Mouse (Mus musculus) layer of hippocampus, postnatal 25 days (tissue): ENCODE measurements at regions not wholly inside any gene's neighbourhood (a gene's known extent, or its start where the extent isn't known, plus 50 kb on each side); places are given as distances from the start of the nearest gene placed in this dataset.

Experiments used
- DNase-seq, 2 experiments: peaks; one replicate each; pipeline ENCODE4 v3.0.0; 2022; ENCODE audit warnings: mixed read lengths in 2 of 2, low spot score in 1 of 2; ENCODE audit errors: extremely low spot score in 1 of 2

- DNase-seq, result no peak
Measured at GRCm38 (mm10) chr2:179290394-179290793, 151.8 kb upstream of the Cdh4 start.

DNA sequence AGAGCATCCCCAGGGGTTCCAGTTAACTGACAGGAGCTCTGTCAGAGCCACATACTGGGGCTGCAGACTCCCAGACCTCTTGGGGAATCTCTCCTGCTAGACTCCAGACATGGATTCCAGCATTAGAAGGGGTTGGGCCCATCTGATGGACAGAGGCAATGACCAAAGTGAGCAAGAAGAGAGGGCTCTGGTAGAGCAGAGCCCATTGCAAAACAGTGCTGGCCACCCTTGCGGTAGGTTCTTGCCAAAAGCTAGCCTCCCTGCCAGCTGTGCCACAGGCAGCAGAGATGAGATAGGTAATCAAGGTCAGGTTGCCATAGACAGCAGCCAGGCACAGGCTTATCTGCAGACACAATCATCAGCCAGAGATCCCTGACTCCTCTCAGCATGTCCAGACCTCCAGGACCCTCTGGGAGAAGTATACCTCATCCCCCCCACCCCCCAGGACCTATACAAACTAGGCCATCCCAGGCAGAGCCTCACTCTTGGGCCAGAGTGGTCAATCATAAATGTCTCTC, 151.1 kb upstream of the Cdh4 start:
- DNase-seq, result no peak

- no peak for DNase-seq
Measured at GRCm38 (mm10) chr2:179291958-179292357, 150.3 kb upstream of the Cdh4 start.

DNA sequence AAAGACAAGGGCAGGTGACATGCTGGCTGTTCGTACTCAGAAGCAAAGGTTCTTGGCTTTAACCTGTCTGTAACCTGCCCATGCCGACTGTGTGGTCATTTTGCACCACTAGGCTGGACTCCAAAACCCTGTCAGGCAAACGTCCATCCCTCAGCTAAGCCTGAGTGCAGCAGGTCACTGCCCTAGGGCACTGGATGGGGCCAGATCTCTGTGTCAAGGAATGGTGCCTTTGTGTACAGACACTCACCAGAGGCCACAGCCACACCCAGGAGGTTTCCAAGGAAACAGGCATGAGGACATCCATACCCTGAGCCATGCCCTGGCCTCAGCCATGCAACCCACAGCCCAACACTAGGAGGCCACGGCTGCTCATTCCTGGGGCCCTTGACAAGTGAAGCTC, 149.7 kb upstream of the Cdh4 start:
- no peak for DNase-seq

- DNase-seq, result no peak
Measured at GRCm38 (mm10) chr2:179293114-179293513, 149.1 kb upstream of the Cdh4 start.

DNA sequence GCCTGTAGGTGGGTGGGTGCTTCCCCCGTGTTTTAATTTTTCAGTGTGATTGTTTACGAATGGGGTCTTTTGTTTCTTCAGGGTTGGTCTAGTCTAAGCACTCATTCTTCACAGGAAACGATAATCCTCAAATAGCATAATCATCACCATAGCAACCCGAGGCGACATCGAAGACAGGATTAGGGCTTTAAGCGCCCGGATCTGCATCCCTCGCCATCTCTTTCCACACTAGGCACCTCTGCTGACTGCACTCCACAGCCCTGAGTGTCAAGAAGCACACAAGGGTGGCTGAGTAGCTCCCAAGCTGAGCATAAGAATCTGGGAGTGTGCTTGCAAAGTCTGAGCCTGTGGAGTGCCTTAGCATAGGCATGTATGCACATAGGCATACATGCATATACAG, 145.2 kb upstream of the Cdh4 start:
- no peak for DNase-seq

- DNase-seq, result no peak
Measured at GRCm38 (mm10) chr2:179303765-179304164, 138.5 kb upstream of the Cdh4 start.

DNA sequence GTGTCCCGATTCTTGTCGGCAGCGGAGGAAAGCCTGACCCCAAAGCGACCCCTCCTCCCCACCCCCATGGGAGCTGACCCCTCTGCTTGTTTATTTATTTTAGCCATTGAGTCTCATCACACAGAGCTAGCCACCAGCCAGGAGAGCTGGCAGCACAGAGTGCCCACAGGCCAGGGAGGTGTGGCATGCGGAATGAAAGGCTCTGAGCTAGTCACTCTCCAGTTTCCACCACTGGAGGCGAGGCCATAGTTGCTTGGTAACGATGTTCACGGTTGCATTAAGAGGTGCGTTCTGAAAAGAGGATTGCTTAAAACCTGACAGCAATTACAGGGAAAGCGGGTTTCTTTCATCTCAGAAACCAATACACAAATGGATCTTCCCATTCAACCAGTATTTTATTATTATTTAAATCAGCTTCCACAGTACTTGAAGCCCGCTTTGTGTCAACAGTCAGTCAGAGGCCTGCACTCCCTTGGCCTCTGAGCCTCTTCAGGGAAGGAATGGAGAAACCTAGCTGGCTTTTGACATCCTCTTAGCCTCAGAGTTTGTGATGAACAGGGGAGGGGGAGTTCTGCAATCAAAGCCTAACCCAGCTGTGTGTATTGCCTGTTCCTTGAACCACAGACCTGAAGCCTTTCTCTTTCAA, 134.8 kb upstream of the Cdh4 start:
- DNase-seq, result no peak

- no peak for DNase-seq
Measured at GRCm38 (mm10) chr2:179307932-179308303, 134.3 kb upstream of the Cdh4 start.

- DNase-seq, result no peak
Measured at GRCm38 (mm10) chr2:179318046-179318445, 124.2 kb upstream of the Cdh4 start.

GRCm38 (mm10) chr2:179325242-179325641, 117.0 kb upstream of the Cdh4 start:
- DNase-seq, result no peak

DNA sequence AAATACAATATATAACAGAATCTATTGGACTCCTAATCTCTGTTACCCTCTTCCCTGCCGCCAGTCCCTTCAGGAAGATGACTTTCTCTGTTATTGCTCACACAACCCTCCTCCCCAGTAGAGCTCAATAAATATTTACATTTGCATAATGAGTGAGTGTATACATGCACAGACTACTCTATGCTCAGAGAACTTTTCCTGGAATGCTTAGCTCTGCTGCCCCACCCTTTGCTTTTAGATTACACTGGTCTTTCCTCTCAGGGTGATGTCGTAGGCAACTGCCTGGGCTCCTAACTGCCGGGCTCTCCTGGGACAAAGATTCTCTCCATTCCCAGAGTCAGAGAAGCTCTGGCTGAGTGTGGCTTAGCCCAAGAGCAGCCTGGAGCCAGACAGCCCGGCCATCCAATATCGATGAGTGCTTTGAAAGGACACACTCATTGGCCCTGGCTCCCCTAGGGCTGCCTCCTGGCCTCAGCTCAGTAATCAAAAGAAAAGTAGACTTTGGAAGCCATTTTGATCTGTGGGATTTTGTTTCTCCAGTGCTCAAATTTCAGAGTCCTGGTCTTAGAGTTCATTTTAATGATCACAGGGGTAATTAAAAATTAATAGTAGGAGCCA, 109.2 kb upstream of the Cdh4 start:
- no peak for DNase-seq

DNA sequence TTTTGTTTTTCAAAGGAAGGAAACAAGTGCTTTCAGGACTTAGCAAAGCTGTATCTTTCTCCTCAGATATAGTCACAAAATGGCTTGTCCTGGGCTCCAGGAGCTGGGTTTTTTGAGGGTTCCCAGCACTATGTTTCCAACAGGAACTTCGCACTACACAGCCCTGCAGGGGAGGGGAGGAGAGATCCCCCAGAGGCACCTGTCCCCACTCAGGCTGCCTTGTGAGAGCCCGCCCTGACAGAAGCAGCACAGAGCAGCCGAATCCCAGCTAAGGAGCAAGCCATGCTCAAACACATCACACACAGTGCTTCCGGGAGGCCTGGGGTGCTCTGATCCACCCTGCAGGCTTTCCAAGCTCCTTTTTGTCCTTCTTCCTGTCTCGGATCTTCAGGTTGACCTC, 108.6 kb upstream of the Cdh4 start:
- no peak for DNase-seq

GRCm38 (mm10) chr2:179336235-179336634, 106.0 kb upstream of the Cdh4 start:
- peak in 1 of 2 experiments; percentile 6 for DNase-seq

DNA sequence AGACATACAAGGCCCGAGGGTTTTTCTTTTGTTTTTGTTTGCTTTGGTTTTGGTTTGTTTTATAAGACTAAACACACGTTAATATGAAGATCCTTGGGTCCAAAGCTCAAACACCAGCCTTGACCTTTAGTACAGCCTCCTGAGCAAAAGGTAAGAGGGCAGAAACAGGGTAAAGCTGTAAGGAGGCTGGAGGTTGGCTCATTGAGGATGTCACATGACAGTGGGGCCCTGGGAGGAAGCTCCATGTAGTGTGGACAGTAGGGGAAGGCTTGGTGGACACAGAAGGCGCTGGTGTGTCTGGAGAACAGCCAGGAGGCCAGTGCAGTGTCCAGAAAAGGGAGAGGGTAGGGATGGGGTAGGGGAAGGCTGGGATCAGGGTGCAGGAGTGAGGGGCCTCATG, 89.6 kb upstream of the Cdh4 start:
- DNase-seq, result no peak

GRCm38 (mm10) chr2:179354866-179355265, 87.4 kb upstream of the Cdh4 start:
- DNase-seq, result no peak

GRCm38 (mm10) chr2:179370882-179371546, 71.2 kb upstream of the Cdh4 start:
- no peak for DNase-seq

DNA sequence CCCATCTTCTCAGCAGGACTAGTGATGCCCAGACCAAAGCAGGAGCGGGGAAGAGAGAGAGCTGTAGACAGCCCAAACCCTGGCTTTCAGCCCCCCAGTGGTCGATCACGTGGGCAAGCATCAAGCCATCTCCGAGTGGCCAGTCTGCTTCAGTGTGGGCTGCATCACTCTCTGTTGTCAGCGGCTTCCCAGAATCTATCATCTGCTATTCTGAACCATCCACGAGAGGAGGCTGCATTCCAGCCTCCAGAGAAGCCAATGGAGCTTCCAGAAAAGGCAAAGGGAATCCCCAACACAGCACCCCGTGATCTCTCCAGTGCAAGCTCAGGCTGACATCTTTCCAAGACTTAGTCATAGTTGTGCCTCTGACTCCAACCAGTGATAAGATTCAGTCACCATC, 70.7 kb upstream of the Cdh4 start:
- no peak for DNase-seq

- no peak for DNase-seq
Measured at GRCm38 (mm10) chr2:179379691-179380443, 62.4 kb upstream of the Cdh4 start.

DNA sequence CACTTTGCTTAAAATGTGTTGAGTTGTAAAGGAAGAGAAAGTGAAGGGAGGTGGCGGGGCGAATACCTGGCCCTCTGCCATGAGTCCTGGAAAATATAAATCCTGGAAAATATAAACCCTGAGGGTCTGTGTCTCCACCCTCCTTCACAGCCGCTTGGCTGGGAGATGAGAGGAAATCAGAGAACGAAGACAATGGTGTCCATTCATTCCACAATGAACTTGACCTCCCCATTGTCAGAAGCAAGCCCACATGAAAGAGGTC, 61.9 kb upstream of the Cdh4 start:
- no peak for DNase-seq

GRCm38 (mm10) chr2:179381916-179382315, 60.3 kb upstream of the Cdh4 start:
- DNase-seq, result no peak
